Mouse (Mus musculus): ENCODE data around the gene Rev3l. TPM values are rescaled to one million over a fixed set of nuclear protein-coding genes. Genes with fewer than 3 reads are reported as not detected.
"Not testable (repeated sequence)": the region's sequence is repeated elsewhere in the genome, so short reads cannot be mapped to it uniquely, and the experiment has no call there.

The Rev3l gene
- polyA plus RNA-seq, 1 experiment = 5.6 TPM

- TF ChIP-seq POLR2A (IDR thresholded peaks at IDR 0.05; ENCODE audit: borderline replicate concordance, control insufficient read depth, low read depth, low read length) = no peak
- TF ChIP-seq CTCF (IDR thresholded peaks at IDR 0.05; ENCODE audit: control insufficient read depth, insufficient read depth, low read length) = no peak
- WGBS = 79% methylated on average over 10 of the region's 10 CpGs
- no peak overlapping the region for H3K4me3 ChIP-seq (replicated peaks; ENCODE audit: control insufficient read depth, low read depth, low read length)
- no peaks in the 10 kb centered on the region for H3K4me1 ChIP-seq (ENCODE audit: control insufficient read depth, insufficient read depth, low read length)
- no peak overlapping the region for H3K27ac ChIP-seq (ENCODE audit: control insufficient read depth, insufficient read depth, low read depth, low read length, poor library complexity)
These were observed 175.1 kb downstream of the Rev3l start for GRCm38 (mm10) chr10:39906799-39907658.

GRCm38 (mm10) chr10:39908768-39909441 is 177.0 kb downstream of the Rev3l start:
- H3K27ac ChIP-seq (ENCODE audit: control insufficient read depth, insufficient read depth, low read depth, low read length, poor library complexity) = no peak overlapping the region
- no peaks in the 10 kb centered on the region for H3K4me1 ChIP-seq (ENCODE audit: control insufficient read depth, insufficient read depth, low read length)
- WGBS = 47% methylated on average over 13 of the region's 13 CpGs
- H3K4me3 ChIP-seq (replicated peaks; ENCODE audit: control insufficient read depth, low read depth, low read length) = peak overlapping the region; percentile 42
- TF ChIP-seq CTCF (IDR thresholded peaks at IDR 0.05; ENCODE audit: control insufficient read depth, insufficient read depth, low read length) (no peak), POLR2A (IDR thresholded peaks at IDR 0.05; ENCODE audit: borderline replicate concordance, control insufficient read depth, low read depth, low read length) (no peak)

DNA sequence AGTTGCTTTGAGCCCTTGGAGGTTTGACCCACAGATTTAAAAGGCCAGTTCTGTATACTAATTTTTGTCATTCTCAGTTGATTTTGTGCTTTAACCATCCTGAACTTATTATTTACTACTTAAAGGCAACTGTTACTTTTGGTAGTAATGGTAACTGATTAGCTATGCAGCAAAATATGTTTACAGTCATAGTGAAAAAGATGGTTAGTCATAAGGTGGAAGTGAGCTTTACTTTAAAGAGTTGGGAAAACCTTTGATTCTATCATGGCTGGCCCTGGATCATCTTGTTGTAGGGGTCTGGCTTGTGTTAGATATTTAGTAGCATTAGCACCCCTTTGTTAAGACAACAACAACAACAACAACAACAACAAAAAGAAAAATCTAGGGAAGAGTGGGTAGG is 180.7 kb downstream of the Rev3l start:
- no peak overlapping the region for H3K4me3 ChIP-seq (replicated peaks; ENCODE audit: control insufficient read depth, low read depth, low read length)
- no peak overlapping the region for H3K27ac ChIP-seq (ENCODE audit: control insufficient read depth, insufficient read depth, low read depth, low read length, poor library complexity)
- TF ChIP-seq CTCF (IDR thresholded peaks at IDR 0.05; ENCODE audit: control insufficient read depth, insufficient read depth, low read length) (no peak), POLR2A (IDR thresholded peaks at IDR 0.05; ENCODE audit: borderline replicate concordance, control insufficient read depth, low read depth, low read length) (no peak)
- H3K4me1 ChIP-seq (ENCODE audit: control insufficient read depth, insufficient read depth, low read length) = no peaks in the 10 kb centered on the region

DNA sequence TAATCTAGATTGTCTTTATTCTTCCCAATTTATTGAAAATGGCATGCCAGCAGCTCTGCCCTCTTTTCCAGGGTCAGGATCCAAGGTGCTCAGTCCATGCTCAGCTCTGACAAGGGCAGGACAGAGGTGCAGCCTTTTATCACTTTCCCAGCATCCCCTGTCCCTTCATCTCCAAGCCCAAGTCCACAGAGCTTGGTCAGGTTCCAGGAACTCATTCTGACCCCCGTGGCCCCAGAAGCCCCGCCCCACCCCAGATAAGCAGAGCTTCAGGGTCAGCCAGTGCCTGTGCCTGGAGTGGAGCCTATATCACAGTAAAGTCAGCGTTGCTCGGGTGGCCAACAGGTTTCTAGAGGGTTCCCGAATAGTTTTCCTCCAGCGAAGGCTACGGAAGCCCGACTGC is 192.6 kb downstream of the Rev3l start:
- 68% methylated on average over 8 of the region's 8 CpGs for WGBS
- not testable (repeated sequence) for H3K27ac ChIP-seq (ENCODE audit: control insufficient read depth, insufficient read depth, low read depth, low read length, poor library complexity); H3K4me3 ChIP-seq (replicated peaks; ENCODE audit: control insufficient read depth, low read depth, low read length); H3K4me1 ChIP-seq (ENCODE audit: control insufficient read depth, insufficient read depth, low read length)

Other genes starting within 250 kb of the Rev3l start
- gene Traf3ip2, start 119.2 kb upstream of the Rev3l start, polyA plus RNA-seq (2011; ENCODE audit: insufficient read depth, insufficient read length, low replicate concordance, missing spikeins) = 3.4 and 15.0 TPM in 2 replicates
- gene Mfsd4b4, start 167.1 kb downstream of the Rev3l start, polyA plus RNA-seq (2011; ENCODE audit: insufficient read depth, insufficient read length, low replicate concordance, missing spikeins) = 0.85 and 1.1 TPM in 2 replicates
- gene Mfsd4b2, start 194.8 kb downstream of the Rev3l start, polyA plus RNA-seq (2011; ENCODE audit: insufficient read depth, insufficient read length, low replicate concordance, missing spikeins) = not detected in 2 replicates
- gene Mfsd4b3, start 228.0 kb downstream of the Rev3l start, polyA plus RNA-seq (2011; ENCODE audit: insufficient read depth, insufficient read length, low replicate concordance, missing spikeins) = not detected in 2 replicates